Mouse (Mus musculus) urinary bladder, adult 2 months (tissue): ENCODE results near the gene Psmb3. TPM values are rescaled to one million over a fixed set of nuclear protein-coding genes. Genes with fewer than 3 reads are reported as not detected.
"Not testable (repeated sequence)": the region's sequence is repeated elsewhere in the genome, so short reads cannot be mapped to it uniquely, and the experiment has no call there.

ENCODE experiments used
- DNase-seq: peaks from one replicate; pipeline ENCODE4 v3.0.0; 2022; ENCODE audit warnings: low spot score
- polyA plus RNA-seq: library from polyadenylated mRNA; depleted of rRNA; stranded (reverse); fragments of >200 nt; gene quantifications from 2 replicates; pipeline ENCODE4 v1.2.3, GENCODE M21; 2012

Psmb3 gene
- polyA plus RNA-seq, 1 experiment: 322 TPM

- DNase-seq: no peak
These were observed 8.1 kb upstream of the Psmb3 start for GRCm38 (mm10) chr11:97694921-97695711.

- no peak for DNase-seq
These were observed 7.3 kb upstream of the Psmb3 start for GRCm38 (mm10) chr11:97695712-97696401.

GRCm38 (mm10) chr11:97696669-97697068 is 6.5 kb upstream of the Psmb3 start:
- no peak for DNase-seq

GRCm38 (mm10) chr11:97697199-97697890 is 5.9 kb upstream of the Psmb3 start:
- DNase-seq: no peak

DNA sequence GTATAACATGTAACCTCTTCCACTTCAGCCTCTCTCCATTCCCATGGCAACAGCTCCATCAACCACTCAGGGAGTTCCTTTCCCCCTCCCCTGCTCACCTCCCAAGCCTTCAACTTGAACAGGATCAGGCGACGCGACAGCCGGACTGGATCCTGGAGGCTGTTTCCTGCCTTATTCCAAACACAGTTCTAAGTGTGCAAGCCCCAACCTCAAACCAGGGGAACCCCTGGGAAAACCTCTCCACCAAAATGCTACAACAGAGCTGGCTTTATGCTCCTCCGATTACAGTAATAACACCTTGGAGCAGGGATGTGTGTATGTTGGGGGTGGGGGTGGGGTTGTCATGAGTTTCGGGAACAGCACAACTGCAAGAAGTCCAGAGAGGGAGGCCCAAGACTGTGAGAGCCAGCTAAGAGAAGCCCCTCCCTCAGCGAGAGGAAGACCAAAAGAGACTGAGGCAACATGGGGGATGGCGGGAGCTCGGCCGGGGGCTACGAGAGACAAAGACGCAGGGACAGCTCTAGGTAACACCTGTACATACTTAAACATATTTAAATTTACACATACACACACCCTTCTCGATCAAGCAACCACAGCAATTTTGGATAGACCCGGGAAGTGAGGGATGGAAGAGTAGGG is 5.2 kb upstream of the Psmb3 start:
- no peak for DNase-seq

GRCm38 (mm10) chr11:97698741-97699611 is 4.2 kb upstream of the Psmb3 start:
- peak; percentile 66 for DNase-seq

- peak; percentile 57 for DNase-seq
These were observed 3.6 kb upstream of the Psmb3 start for GRCm38 (mm10) chr11:97699626-97700002.

GRCm38 (mm10) chr11:97700003-97700745 is 3.0 kb upstream of the Psmb3 start, which contains the start of gene Pcgf2:
Pcgf2 (minus strand) TSS chr11:97700497.
- DNase-seq: peak; percentile 80

DNA sequence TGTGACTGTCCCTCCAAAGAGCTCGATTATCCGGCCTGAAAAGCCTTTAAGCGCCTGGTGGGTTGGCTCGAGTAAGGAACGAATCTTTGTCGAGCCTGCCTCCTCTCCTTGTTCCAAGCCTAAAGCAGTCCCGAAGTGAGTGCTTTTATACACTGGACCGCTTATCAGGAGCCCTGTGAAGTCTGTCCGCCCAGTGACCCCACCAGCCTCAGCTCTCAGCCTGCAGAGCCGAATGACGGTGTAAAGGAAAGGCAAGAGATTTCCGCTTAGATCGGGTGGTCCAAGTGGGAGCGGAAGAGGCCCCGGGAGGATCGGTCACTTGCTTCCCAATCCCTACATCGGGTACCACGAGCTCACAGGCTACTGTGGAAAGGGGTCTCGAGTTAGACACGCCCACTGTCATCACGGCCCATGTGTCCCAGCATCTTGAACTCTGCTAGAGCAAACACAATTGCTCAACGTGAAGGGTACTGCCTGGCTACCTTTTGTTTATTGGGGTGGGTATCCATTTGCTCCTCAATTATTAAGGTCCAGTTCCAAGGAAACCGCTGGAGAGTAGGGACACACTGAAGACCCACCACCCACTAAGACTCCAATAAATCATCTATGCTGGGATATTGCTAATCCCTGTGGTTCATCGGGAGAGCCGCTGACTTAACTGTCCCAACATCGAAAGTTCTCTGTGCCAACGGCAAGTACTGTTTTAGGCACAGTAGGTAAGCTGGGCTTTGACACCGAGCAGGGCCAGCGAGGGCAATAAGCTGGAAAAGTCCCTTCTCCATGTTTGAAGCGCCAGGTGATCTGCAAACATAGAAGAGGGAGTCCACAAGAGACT is 2.2 kb upstream of the Psmb3 start:
- DNase-seq: peak; percentile 37

DNA sequence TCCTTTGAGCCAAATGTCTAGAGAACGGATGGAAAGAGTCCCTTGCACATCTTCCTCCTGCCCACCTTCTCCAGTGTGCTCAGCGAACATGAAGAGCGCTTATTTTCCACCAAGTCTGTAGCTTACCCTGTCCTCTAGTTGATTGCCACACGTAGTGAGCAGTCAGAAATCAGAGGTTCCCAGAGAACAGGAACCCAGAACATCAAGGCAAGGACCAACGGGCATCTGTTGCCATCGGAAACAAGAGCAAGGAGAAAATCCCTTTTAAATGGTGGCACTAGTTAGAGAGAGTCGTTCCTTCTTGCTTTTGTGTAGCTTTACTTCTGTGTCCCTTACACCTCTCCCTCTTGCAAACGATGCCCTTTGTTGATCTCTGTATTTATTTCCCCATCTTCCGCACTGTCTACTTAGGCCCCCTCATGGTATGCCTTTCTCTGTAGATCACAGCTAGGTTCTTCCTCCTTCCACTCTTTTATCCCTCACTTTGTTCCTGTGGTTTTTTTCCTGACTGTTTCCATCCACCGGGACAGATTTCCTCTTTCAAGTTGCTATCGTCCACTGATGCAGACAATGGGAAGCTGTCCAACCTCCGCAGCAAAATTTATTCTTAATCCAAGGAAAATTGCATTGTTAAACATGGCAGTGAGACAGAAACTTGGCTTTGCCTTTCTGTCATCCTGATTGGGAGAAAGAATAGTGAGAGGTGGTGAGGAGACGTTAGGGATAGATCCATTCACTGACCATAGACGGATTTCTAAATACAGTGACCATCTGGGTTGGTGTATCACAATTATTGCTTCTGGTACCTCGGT is 1.4 kb upstream of the Psmb3 start:
- no peak for DNase-seq

- peak; percentile 91 for DNase-seq
These were observed 830 bp upstream of the Psmb3 start for GRCm38 (mm10) chr11:97702393-97702745.

DNA sequence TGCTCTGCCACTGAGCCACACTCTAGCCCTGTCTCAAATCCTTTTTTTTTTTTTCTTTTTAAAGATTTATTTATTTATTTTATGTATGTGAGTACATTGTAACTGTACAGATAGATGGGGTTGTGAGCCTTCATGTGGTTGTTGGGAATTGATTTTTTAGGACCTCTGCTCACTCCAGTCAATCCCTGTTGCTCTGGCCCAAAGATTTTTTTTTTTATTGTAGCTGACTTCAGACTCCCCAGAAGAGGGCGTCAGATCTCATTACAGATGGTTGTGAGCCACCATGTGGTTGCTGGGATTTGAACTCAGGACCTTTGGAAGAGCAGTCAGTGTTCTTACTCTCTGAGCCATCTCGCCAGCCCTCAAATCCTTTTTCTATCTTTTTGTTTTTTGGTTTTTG is 6.9 kb downstream of the Psmb3 start:
- DNase-seq: not testable (repeated sequence)

DNA sequence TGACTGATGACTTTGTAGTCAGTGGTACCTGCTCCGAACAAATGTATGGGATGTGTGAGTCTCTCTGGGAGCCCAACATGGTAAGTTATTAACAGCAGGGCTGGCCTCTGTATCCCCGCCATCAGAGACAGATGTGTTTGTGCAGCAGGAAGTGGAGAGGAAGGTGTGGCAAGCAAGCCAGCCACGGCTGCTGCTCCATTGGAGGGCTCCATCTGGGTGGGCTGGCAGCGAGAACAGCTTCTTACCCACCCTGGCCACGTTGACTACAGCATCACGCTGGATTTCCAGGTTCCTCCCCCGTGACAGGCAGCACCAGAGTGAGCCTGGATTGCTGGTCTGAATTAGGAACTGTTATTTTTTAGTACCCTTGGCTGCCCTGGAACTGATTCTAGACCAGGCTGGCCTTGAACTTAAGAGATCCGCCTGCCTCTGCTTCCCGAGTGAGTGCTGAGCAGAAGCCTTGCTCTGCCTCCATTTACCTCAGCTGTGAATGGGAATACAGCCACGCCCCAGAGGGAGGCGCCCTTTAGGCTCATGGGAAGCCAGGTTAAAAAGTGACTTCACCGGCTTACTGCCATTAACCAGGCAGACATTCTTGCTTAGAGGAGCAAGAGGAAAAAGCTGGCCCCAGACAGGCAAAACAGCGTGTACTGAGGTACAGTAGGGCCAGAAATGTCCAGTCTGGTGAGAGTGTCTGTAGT is 8.2 kb downstream of the Psmb3 start:
- no peak for DNase-seq

DNA sequence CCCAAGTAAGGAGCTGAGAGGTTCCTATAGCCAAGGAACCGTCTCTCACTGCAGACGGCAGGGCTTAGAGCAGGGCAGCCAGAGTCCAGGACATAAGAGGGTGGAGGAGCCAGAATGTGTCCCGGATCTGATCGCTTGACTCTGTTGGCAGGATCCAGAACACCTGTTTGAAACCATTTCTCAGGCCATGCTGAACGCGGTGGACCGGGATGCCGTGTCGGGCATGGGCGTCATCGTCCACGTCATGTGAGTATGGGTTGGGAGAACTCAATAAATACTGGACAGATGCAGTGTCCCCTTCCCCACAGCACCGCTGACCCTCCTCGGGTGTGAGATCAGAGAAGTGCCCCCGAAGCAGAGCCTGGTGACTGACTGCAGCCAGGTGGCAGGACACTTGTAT is 9.1 kb downstream of the Psmb3 start:
- DNase-seq: no peak

GRCm38 (mm10) chr11:97713896-97714295 is 10.7 kb downstream of the Psmb3 start:
- DNase-seq: no peak

GRCm38 (mm10) chr11:97714356-97714755 is 11.2 kb downstream of the Psmb3 start:
- DNase-seq: no peak

DNA sequence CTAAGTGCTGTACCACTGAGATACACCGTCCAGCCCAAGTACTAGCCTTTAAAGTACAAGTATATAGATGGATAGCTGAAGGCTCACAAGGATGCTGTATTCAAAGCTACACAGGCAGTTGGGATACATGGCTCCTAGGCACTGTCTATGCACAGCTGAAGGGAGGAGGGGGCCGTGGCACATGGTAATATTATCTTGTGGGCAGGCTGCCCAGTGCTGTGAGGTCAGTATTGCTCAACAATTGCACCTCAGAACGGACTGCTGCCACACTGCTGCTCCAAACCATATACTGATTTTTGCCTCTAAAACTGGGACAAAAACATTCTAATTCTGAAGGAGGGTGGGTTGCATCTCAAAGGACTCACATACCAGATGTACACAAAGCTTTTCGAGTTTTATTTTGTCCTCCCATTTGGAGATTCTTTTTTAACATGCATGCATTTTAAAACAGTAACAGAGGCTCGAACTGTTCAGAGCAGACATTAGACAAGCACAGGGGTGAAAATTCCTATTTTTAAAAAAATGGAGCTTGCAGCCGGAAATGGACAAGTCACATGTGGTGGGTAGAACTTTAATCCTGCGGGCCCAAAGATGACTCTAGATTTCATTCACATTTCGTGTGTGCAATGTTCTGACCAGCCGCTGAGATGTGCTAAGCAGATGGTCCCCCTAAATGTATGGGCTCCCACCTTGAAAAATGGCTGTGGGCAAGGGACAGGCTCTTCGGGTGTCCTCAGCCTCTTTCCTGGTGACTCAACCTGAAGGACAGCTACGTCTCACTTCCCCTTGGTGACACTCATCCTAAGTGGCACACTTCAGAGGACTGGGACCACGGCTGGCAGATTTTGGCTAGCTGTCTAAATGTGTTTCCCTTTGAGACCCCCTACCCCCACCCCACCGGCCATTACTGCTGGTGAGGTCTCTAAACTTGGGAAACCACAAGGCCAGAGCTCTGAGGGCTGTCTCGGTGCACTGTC is 11.9 kb downstream of the Psmb3 start:
- DNase-seq: no peak
